Mouse (Mus musculus): ENCODE data around the gene Stxbp4.

The Stxbp4 gene

GRCm38 (mm10) chr11:90451506-90451905 lies 186.4 kb downstream of the Stxbp4 start:
- DNase-seq, result no peak

GRCm38 (mm10) chr11:90442462-90442861 lies 195.4 kb downstream of the Stxbp4 start:
- DNase-seq, result no peak

- DNase-seq, result no peak
Measured at GRCm38 (mm10) chr11:90440851-90441250, 197.0 kb downstream of the Stxbp4 start.

GRCm38 (mm10) chr11:90438768-90439167 lies 199.1 kb downstream of the Stxbp4 start:
- DNase-seq, result no peak

Data from thymus, postnatal 14 days (tissue).